Mouse (Mus musculus) embryonic facial prominence, embryonic 11.5 days (tissue): ENCODE data around the gene Atg5. TPM values are rescaled to one million over a fixed set of nuclear protein-coding genes. Genes with fewer than 3 reads are reported as not detected.

Experiments
- ATAC-seq: fragments of 200-750 bp; cut with Nextera tagmentation; replicated peaks from 2 replicates; pipeline ENCODE4 v1.8.0; 2017; ENCODE audit warnings: low read depth; ENCODE audit not compliant: insufficient number of reproducible peaks, low FRiP score, low TSS enrichment
- DNase-seq: peaks from one replicate; pipeline ENCODE4 v3.0.0-alpha.2; 2015; ENCODE audit warnings: low spot score
- H3K27ac ChIP-seq: fragments of 300-500 bp; sonication (generic); replicated peaks from 2 replicates; pipeline ENCODE4 v1.5.1; 2014; ENCODE audit warnings: mild to moderate bottlenecking, low read depth, low read length, control low read depth
- H3K27me3 ChIP-seq: fragments of 300-500 bp; sonication (generic); 2 replicates; pipeline ENCODE4 v1.6.1; 2014; ENCODE audit warnings: mild to moderate bottlenecking, low read length, moderate library complexity, mixed read lengths; ENCODE audit not compliant: control insufficient read depth, insufficient read depth
- H3K36me3 ChIP-seq: fragments of 300-500 bp; sonication (generic); replicated peaks from 2 replicates; pipeline ENCODE4 v1.6.1; 2014; ENCODE audit warnings: low read depth, mild to moderate bottlenecking, low read length, moderate library complexity, mixed read lengths; ENCODE audit not compliant: control insufficient read depth, insufficient read depth
- H3K4me1 ChIP-seq: fragments of 300-500 bp; sonication (generic); 2 replicates; pipeline ENCODE4 v1.6.1; 2014; ENCODE audit warnings: low read length, mixed read lengths; ENCODE audit not compliant: control insufficient read depth, insufficient read depth
- H3K4me2 ChIP-seq: fragments of 300-500 bp; sonication (generic); 2 replicates; pipeline ENCODE4 v1.6.1; 2014; ENCODE audit warnings: low read depth, mild to moderate bottlenecking, control low read depth, low read length, moderate library complexity
- H3K4me3 ChIP-seq: fragments of 300-500 bp; sonication (generic); 2 replicates; pipeline ENCODE4 v1.5.1; 2014; ENCODE audit warnings: low read depth, low read length, control low read depth
- H3K9ac ChIP-seq: fragments of 300-500 bp; sonication (generic); replicated peaks from 2 replicates; pipeline ENCODE4 v1.6.1; 2014; ENCODE audit warnings: mild to moderate bottlenecking, control low read depth, low read length
- H3K9me3 ChIP-seq: fragments of 300-500 bp; sonication (generic); replicated peaks from 2 replicates; pipeline ENCODE4 v1.6.1; 2016; ENCODE audit warnings: mild to moderate bottlenecking, low read length, inconsistent platforms, mixed read lengths; ENCODE audit not compliant: control insufficient read depth
- WGBS: fragments of 180-500 bp; shearing (Covaris S2); extraction: QIAGEN DNeasy Blood & Tissue Kit; methylation state at CpG from one replicate; pipeline ENCODE4 v1.1.7; 2014; 5-methylcytosine and 5-hydroxymethylcytosine counted together
- microRNA counts: library from miRNA; unstranded; fragments of <30 nt; microRNA quantifications from one replicate; lab custom pipeline; 2016
- microRNA-seq: library from miRNA; unstranded; fragments of <30 nt; microRNA quantifications from one replicate; pipeline ENCODE4, GENCODE M21; 2016; ENCODE audit warnings: borderline number of aligned reads
- polyA plus RNA-seq: library from polyadenylated mRNA; unstranded; fragments of >200 nt; fragmentation: Nextera tagmentation; extraction: Ambion mirVana; gene quantifications from 2 replicates; pipeline ENCODE4 v1.2.1, GENCODE M21; 2014

The Atg5 gene
- polyA plus RNA-seq, 1 experiment from 2014 or later, result 65.4 TPM

GRCm38 (mm10) chr10:44401600-44401999, 133.4 kb downstream of the Atg5 start:
- H3K27ac ChIP-seq, result no peak overlapping the region
- no peak overlapping the region for H3K4me2 ChIP-seq
- WGBS, result 86% methylated on average over 10 of the region's 10 CpGs
- no peaks in the 10 kb centered on the region for H3K4me1 ChIP-seq
- H3K36me3 ChIP-seq, result no peaks in the 10 kb centered on the region
- DNase-seq (no peak), ATAC-seq (no peak)
- no peak overlapping the region for H3K9ac ChIP-seq
- no peak overlapping the region for H3K4me3 ChIP-seq
- no peaks in the 10 kb centered on the region for H3K27me3 ChIP-seq
- no peaks in the 10 kb centered on the region for H3K9me3 ChIP-seq

GRCm38 (mm10) chr10:44403415-44403814, 135.3 kb downstream of the Atg5 start:
- Histone ChIP-seq H3K9me3 (no peaks in the 10 kb centered on the region), H3K4me2 (no peak overlapping the region), H3K27me3 (no peaks in the 10 kb centered on the region), H3K4me1 (no peaks in the 10 kb centered on the region), H3K27ac (no peak overlapping the region), H3K4me3 (no peak overlapping the region), H3K9ac (no peak overlapping the region), H3K36me3 (no peaks in the 10 kb centered on the region)
- ATAC-seq, result no peak
- 59% methylated on average over 7 of the region's 7 CpGs for WGBS
- no peak for DNase-seq

- Histone ChIP-seq H3K36me3 (no peaks in the 10 kb centered on the region), H3K9ac (no peak overlapping the region), H3K4me2 (no peak overlapping the region), H3K27ac (no peak overlapping the region), H3K4me1 (no peaks in the 10 kb centered on the region), H3K9me3 (no peaks in the 10 kb centered on the region), H3K4me3 (no peak overlapping the region), H3K27me3 (no peaks in the 10 kb centered on the region)
- DNase-seq, result no peak
- WGBS, result 73% methylated on average over 10 of the region's 10 CpGs
- ATAC-seq, result no peak
Observed at GRCm38 (mm10) chr10:44409054-44409453, 140.9 kb downstream of the Atg5 start.

- H3K27ac ChIP-seq, result no peak overlapping the region
- no peaks in the 10 kb centered on the region for H3K9me3 ChIP-seq
- ATAC-seq (no peak), DNase-seq (no peak)
- H3K9ac ChIP-seq, result no peak overlapping the region
- H3K4me3 ChIP-seq, result no peak overlapping the region
- H3K27me3 ChIP-seq, result no peaks in the 10 kb centered on the region
- H3K36me3 ChIP-seq, result no peaks in the 10 kb centered on the region
- 87% methylated on average over 11 of the region's 11 CpGs for WGBS
- H3K4me2 ChIP-seq, result no peak overlapping the region
- no peaks in the 10 kb centered on the region for H3K4me1 ChIP-seq
Observed at GRCm38 (mm10) chr10:44409958-44410357, 141.8 kb downstream of the Atg5 start.

MicroRNAs encoded within 50 kb of the gene (microRNA counts, 519-probe panel; counts per million panel counts)
- microRNA mmu-miR-1929 (lab: Ali Mortazavi, UCI), result 1,503 counts per million, percentile 6 among the panel's probes with 10 or more counts

Small RNAs within 50 kb of the gene (microRNA-seq; reads per million reads assigned to microRNA genes)
- gene Mir1929, result not detected

Other genes starting within 250 kb of the Atg5 start
- gene Crybg1, start 119.5 kb upstream of the Atg5 start, polyA plus RNA-seq, result 0.95 and 1.1 TPM in 2 replicates